Mouse (Mus musculus) CH12.LX (cell line): ENCODE measurements around the gene Il4. TPM values are rescaled to one million over a fixed set of nuclear protein-coding genes. Genes with fewer than 3 reads are reported as not detected.

Source experiments
- DNase-seq: peaks from one replicate; pipeline ENCODE4 v3.0.0-alpha.2; 2013; ENCODE audit errors: extremely low read depth
- H3K27ac ChIP-seq: 2 replicates; pipeline ENCODE4 v1.5.1; 2012; ENCODE audit warnings: low read depth, mild to moderate bottlenecking, control low read depth, moderate library complexity; ENCODE audit not compliant: insufficient read depth
- H3K27me3 ChIP-seq: replicated peaks from 2 replicates; pipeline ENCODE3; 2012; ENCODE audit warnings: inconsistent platforms
- H3K36me3 ChIP-seq, 2 experiments: replicated peaks in 1 of 2; 2 replicates each; pipeline versions ENCODE3 to v1.6.1; 2012; ENCODE audit warnings: inconsistent platforms in 1 of 2, low read length in 1 of 2, mild to moderate bottlenecking in 1 of 2, mixed read lengths in 1 of 2, moderate library complexity in 1 of 2; ENCODE audit not compliant: control insufficient read depth in 1 of 2, insufficient read depth in 1 of 2
- H3K4me1 ChIP-seq, 2 experiments: 2 replicates each; pipeline ENCODE4 v1.6.1; 2012; ENCODE audit warnings: inconsistent platforms in 1 of 2, moderate library complexity in 1 of 2; ENCODE audit not compliant: insufficient read depth in 2 of 2, control insufficient read depth in 1 of 2
- H3K4me2 ChIP-seq: 2 replicates; pipeline ENCODE4 v1.6.1; 2012; ENCODE audit warnings: low read depth, mild to moderate bottlenecking, control low read depth; ENCODE audit not compliant: poor library complexity, insufficient read depth, severe bottlenecking
- H3K4me3 ChIP-seq, 3 experiments: fragments of 150-350 bp in 1 of 3; sonication (generic) in 1 of 3; replicated peaks in 1 of 3; 2 replicates each; pipeline versions ENCODE3 to v1.5.1; 2011 to 2012; ENCODE audit warnings: low read depth in 2 of 3, low read length in 2 of 3, mild to moderate bottlenecking in 2 of 3, moderate library complexity in 2 of 3, control low read depth in 1 of 3, improper control_type of control experiment in 1 of 3, inconsistent platforms in 1 of 3, mixed read lengths in 1 of 3; ENCODE audit not compliant: poor library complexity in 1 of 3
- H3K79me2 ChIP-seq: replicated peaks from 2 replicates; pipeline ENCODE4 v1.6.1; 2012; ENCODE audit warnings: mild to moderate bottlenecking, moderate library complexity; ENCODE audit not compliant: control insufficient read depth, poor library complexity, insufficient read depth, severe bottlenecking; ENCODE audit errors: extremely low read depth
- H3K9ac ChIP-seq: 2 replicates; pipeline ENCODE4 v1.6.1; 2012; ENCODE audit warnings: low read depth, mild to moderate bottlenecking, control low read depth, moderate library complexity; ENCODE audit not compliant: insufficient read depth
- H3K9me3 ChIP-seq: replicated peaks from 2 replicates; pipeline ENCODE3; 2012; ENCODE audit warnings: low read length, inconsistent platforms, mixed read lengths
- BHLHE40 ChIP-seq: IDR thresholded peaks from 2 replicates; pipeline ENCODE4 v1.6.1; 2011; ENCODE audit warnings: mild to moderate bottlenecking, low read depth, low read length, improper control_type of control experiment
- CHD1 ChIP-seq: IDR thresholded peaks from 2 replicates; pipeline ENCODE4 v1.6.1; 2012; ENCODE audit warnings: low read depth, low read length, improper control_type of control experiment, inconsistent platforms
- CHD2 ChIP-seq: IDR thresholded peaks from 2 replicates; pipeline ENCODE4 v1.6.1; 2011; ENCODE audit warnings: low read length, improper control_type of control experiment
- CTCF ChIP-seq, 2 experiments: IDR thresholded peaks in 1 of 2; conservative IDR thresholded peaks in 1 of 2; 2 replicates each; pipeline ENCODE4 v1.5.1; 2011 to 2012; ENCODE audit warnings: low read depth in 2 of 2, low read length in 2 of 2, improper control_type of control experiment in 1 of 2, inconsistent platforms in 1 of 2, mild to moderate bottlenecking in 1 of 2, moderate library complexity in 1 of 2
- E2F4 ChIP-seq: IDR thresholded peaks from 2 replicates; pipeline ENCODE4 v1.6.1; 2011; ENCODE audit warnings: low read depth, low read length, improper control_type of control experiment; ENCODE audit not compliant: insufficient replicate concordance
- ELF1 ChIP-seq: IDR thresholded peaks from 2 replicates; pipeline ENCODE4 v1.6.1; 2014; ENCODE audit warnings: low read depth, mild to moderate bottlenecking, inconsistent platforms, low read length, improper control_type of control experiment
- EP300 ChIP-seq: IDR thresholded peaks from 2 replicates; pipeline ENCODE4 v1.6.1; 2011; ENCODE audit warnings: low read length, improper control_type of control experiment
- ETS1 ChIP-seq: conservative IDR thresholded peaks from 2 replicates; pipeline ENCODE4 v1.6.1; 2012; ENCODE audit warnings: low read depth, mild to moderate bottlenecking, inconsistent platforms, low read length, improper control_type of control experiment, moderate library complexity
- GABPA ChIP-seq: IDR thresholded peaks from 2 replicates; pipeline ENCODE4 v1.6.1; 2012; ENCODE audit warnings: low read depth, low read length, improper control_type of control experiment, inconsistent platforms; ENCODE audit not compliant: insufficient replicate concordance
- HCFC1 ChIP-seq: IDR thresholded peaks from 2 replicates; pipeline ENCODE4 v1.6.1; 2012; ENCODE audit warnings: low read depth, mild to moderate bottlenecking, inconsistent platforms, low read length, improper control_type of control experiment
- IRF4 ChIP-seq: IDR thresholded peaks from 2 replicates; pipeline ENCODE4 v1.6.1; 2014; ENCODE audit warnings: low read depth, mild to moderate bottlenecking, inconsistent platforms, low read length, improper control_type of control experiment
- JUN ChIP-seq: IDR thresholded peaks from 2 replicates; pipeline ENCODE4 v1.6.1; 2011; ENCODE audit warnings: low read depth, mild to moderate bottlenecking, low read length, improper control_type of control experiment, moderate library complexity; ENCODE audit not compliant: insufficient read depth
- JUND ChIP-seq: conservative IDR thresholded peaks from 2 replicates; pipeline ENCODE4 v1.6.1; 2011; ENCODE audit warnings: low read depth, low read length, improper control_type of control experiment
- KAT2A ChIP-seq: IDR thresholded peaks from 2 replicates; pipeline ENCODE4 v1.6.1; 2012; ENCODE audit warnings: low read length, improper control_type of control experiment, inconsistent platforms; ENCODE audit not compliant: insufficient replicate concordance
- MAFK ChIP-seq: IDR thresholded peaks from 2 replicates; pipeline ENCODE4 v1.6.1; 2011; ENCODE audit warnings: low read length, improper control_type of control experiment; ENCODE audit not compliant: insufficient replicate concordance
- MAX ChIP-seq: IDR thresholded peaks from 2 replicates; pipeline ENCODE4 v1.6.1; 2011; ENCODE audit warnings: low read length, improper control_type of control experiment
- MAZ ChIP-seq: IDR thresholded peaks from 2 replicates; pipeline ENCODE4 v1.6.1; 2012; ENCODE audit warnings: low read depth, mild to moderate bottlenecking, inconsistent platforms, low read length, improper control_type of control experiment, moderate library complexity
- MEF2A ChIP-seq: IDR thresholded peaks from 2 replicates; pipeline ENCODE4 v1.6.1; 2014; ENCODE audit warnings: low read depth, mild to moderate bottlenecking, inconsistent platforms, low read length, improper control_type of control experiment, borderline replicate concordance
- MXI1 ChIP-seq: IDR thresholded peaks from 2 replicates; pipeline ENCODE4 v1.6.1; 2011; ENCODE audit warnings: mild to moderate bottlenecking, low read depth, low read length, improper control_type of control experiment
- MYC ChIP-seq: IDR thresholded peaks from 2 replicates; pipeline ENCODE4 v1.6.1; 2011; ENCODE audit warnings: low read depth, mild to moderate bottlenecking, improper control_type of control experiment, low read length
- NELFE ChIP-seq: IDR thresholded peaks from 2 replicates; pipeline ENCODE4 v1.6.1; 2011; ENCODE audit warnings: low read depth, low read length, improper control_type of control experiment
- NRF1 ChIP-seq: IDR thresholded peaks from 2 replicates; pipeline ENCODE4 v1.6.1; 2014; ENCODE audit warnings: low read depth, mild to moderate bottlenecking, inconsistent platforms, low read length, improper control_type of control experiment, moderate library complexity
- PAX5 ChIP-seq: IDR thresholded peaks from 2 replicates; pipeline ENCODE4 v1.6.1; 2012; ENCODE audit warnings: low read length, inconsistent platforms, mixed read lengths
- POLR2A ChIP-seq: IDR thresholded peaks from 2 replicates; pipeline ENCODE4 v1.6.1; 2011; ENCODE audit warnings: low read depth, mild to moderate bottlenecking, improper control_type of control experiment, low read length
- POLR2AphosphoS2 ChIP-seq: IDR thresholded peaks from 2 replicates; pipeline ENCODE4 v1.6.1; 2011; ENCODE audit warnings: low read depth, low read length, improper control_type of control experiment
- RAD21 ChIP-seq: IDR thresholded peaks from 2 replicates; pipeline ENCODE4 v1.6.1; 2011; ENCODE audit warnings: low read depth, mild to moderate bottlenecking, low read length, improper control_type of control experiment, moderate library complexity
- RCOR1 ChIP-seq: conservative IDR thresholded peaks from 2 replicates; pipeline ENCODE4 v1.6.1; 2012; ENCODE audit warnings: low read depth, mild to moderate bottlenecking, inconsistent platforms, low read length, improper control_type of control experiment
- SIN3A ChIP-seq: IDR thresholded peaks from 2 replicates; pipeline ENCODE4 v1.6.1; 2012; ENCODE audit warnings: low read length, improper control_type of control experiment, inconsistent platforms
- SMC3 ChIP-seq: IDR thresholded peaks from 2 replicates; pipeline ENCODE4 v1.6.1; 2011; ENCODE audit warnings: low read depth, low read length, improper control_type of control experiment
- TBP ChIP-seq: conservative IDR thresholded peaks from 2 replicates; pipeline ENCODE4 v1.6.1; 2011; ENCODE audit warnings: low read depth, low read length, improper control_type of control experiment
- TCF12 ChIP-seq: IDR thresholded peaks from 2 replicates; pipeline ENCODE4 v1.6.1; 2014; ENCODE audit warnings: low read depth, mild to moderate bottlenecking, inconsistent platforms, low read length, improper control_type of control experiment
- UBTF ChIP-seq: IDR thresholded peaks from 2 replicates; pipeline ENCODE4 v1.6.1; 2012; ENCODE audit warnings: low read depth, mild to moderate bottlenecking, inconsistent platforms, low read length, improper control_type of control experiment, moderate library complexity
- USF1 ChIP-seq: IDR thresholded peaks from 2 replicates; pipeline ENCODE4 v1.6.1; 2014; ENCODE audit warnings: low read depth, mild to moderate bottlenecking, inconsistent platforms, low read length, improper control_type of control experiment
- USF2 ChIP-seq: conservative IDR thresholded peaks from 2 replicates; pipeline ENCODE4 v1.6.1; 2011; ENCODE audit warnings: low read depth, low read length, improper control_type of control experiment
- ZC3H11A ChIP-seq: IDR thresholded peaks from 2 replicates; pipeline ENCODE4 v1.6.1; 2012; ENCODE audit warnings: low read depth, mild to moderate bottlenecking, inconsistent platforms, low read length, improper control_type of control experiment
- ZKSCAN1 ChIP-seq: IDR thresholded peaks from 2 replicates; pipeline ENCODE4 v1.6.1; 2012; ENCODE audit warnings: low read depth, inconsistent platforms, low read length, improper control_type of control experiment, borderline replicate concordance
- ZMIZ1 ChIP-seq: IDR thresholded peaks from 2 replicates; pipeline ENCODE4 v1.6.1; 2012; ENCODE audit warnings: low read depth, mild to moderate bottlenecking, inconsistent platforms, low read length, improper control_type of control experiment
- ZNF384 ChIP-seq: IDR thresholded peaks from 2 replicates; pipeline ENCODE4 v1.6.1; 2012; ENCODE audit warnings: low read depth, low read length, improper control_type of control experiment, inconsistent platforms
- dilution Hi-C: fragments of 300-500 bp; cut with MboI; formaldehyde crosslinking; loops from 2 replicates; pipeline ENCODE4 v1.14.3; 2020; ENCODE audit warnings: low sequenced_read_pairs; ENCODE audit not compliant: extremely low pct_unique_long_range_greater_than_20kb, extremely low pct_ligation_motif_present
- in situ Hi-C: fragments of 300-500 bp; cut with MboI; formaldehyde crosslinking; loops from 3 replicates; pipeline ENCODE4 v1.14.3; 2019; ENCODE audit warnings: low sequenced_read_pairs, low pct_ligation_motif_present, low pct_unique_long_range_greater_than_20kb, mixed read lengths
- polyA plus RNA-seq: library from polyadenylated mRNA; unstranded; fragments of >175 nt; gene quantifications from 2 replicates; pipeline ENCODE4 v1.2.1, GENCODE M21; 2012; ENCODE audit warnings: low read depth; ENCODE audit not compliant: insufficient read length
- total RNA-seq, 2 experiments: library from RNA; depleted of rRNA; stranded (reverse); fragments of 300-350 nt in 1 of 2; fragments of >200 nt in 1 of 2; gene quantifications; 2 replicates each; pipeline ENCODE4 v1.2.3; 2012 to 2014

Gene Il4
- total and polyA plus RNA-seq, 3 experiments: 19.5 to 75.5 (median 35.6) TPM

DNA sequence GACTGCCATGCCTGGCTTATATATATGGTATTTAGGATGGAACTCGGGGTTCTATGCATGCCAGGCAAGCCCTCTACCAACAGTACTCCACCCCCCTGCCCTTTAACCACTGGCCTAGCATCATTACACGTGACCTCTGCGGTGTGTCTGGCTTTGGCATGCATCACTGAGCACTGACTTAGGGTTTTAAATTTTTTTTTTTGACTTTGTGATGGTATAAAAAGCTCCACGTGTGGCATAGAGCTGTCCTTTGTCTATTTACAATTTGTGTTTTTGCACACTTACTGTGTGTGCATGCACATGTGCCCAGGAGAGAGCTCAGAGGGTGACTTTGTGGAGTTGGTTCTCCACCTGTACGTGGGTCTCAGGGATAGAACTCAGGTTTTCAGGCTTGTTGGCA, 25.5 kb upstream of the Il4 start:
- TF ChIP-seq SIN3A (no peak), NELFE (no peak), USF2 (peak; percentile 36; the same call in 1 of the 2 replicates), POLR2AphosphoS2 (no peak), SMC3 (no peak), UBTF (no peak), RAD21 (no peak), CTCF (conservative IDR thresholded peaks at IDR 0.05 in 1 of 2, IDR thresholded peaks at IDR 0.05 in 1 of 2; ENCODE audit: low read depth in 2 of 2, low read length in 2 of 2) (no peak), NRF1 (no peak), JUND (no peak), TCF12 (0 out of 2 replicates have a peak, but pooled peaks have one; percentile 26), USF1 (peak; percentile 70), ELF1 (0 out of 2 replicates have a peak, but pooled peaks have one; percentile 12), JUN (no peak), CHD2 (no peak), CHD1 (no peak), ZNF384 (peak; percentile 89), GABPA (no peak), ZC3H11A (no peak), HCFC1 (no peak), E2F4 (no peak), MAX (peak; percentile 77), MAFK (no peak), MXI1 (peak; percentile 66; the same call in 1 of the 2 replicates), BHLHE40 (peak; percentile 96), TBP (no peak), MYC (peak; percentile 77), MEF2A (peak; percentile 44; the same call in 1 of the 2 replicates), PAX5 (no peak), POLR2A (no peak), IRF4 (no peak), ZKSCAN1 (no peak), ZMIZ1 (no peak), KAT2A (no peak), ETS1 (peak; percentile 73), MAZ (no peak), RCOR1 (no peak), EP300 (peak; percentile 22; the same call in 1 of the 2 replicates)

More for the DNA sequence above, 25.5 kb upstream of the Il4 start:
- Histone ChIP-seq H3K4me3 (no peak overlapping the region), H3K27me3 (no peaks in the 10 kb centered on the region), H3K79me2 (no peaks in the 10 kb centered on the region), H3K4me1 (peaks cover 29 to 74% of the 10 kb centered on the region in 2 experiments), H3K9me3 (peaks cover 7% of the 10 kb centered on the region), H3K36me3 (peaks cover 6 to 60% of the 10 kb centered on the region in 2 experiments), H3K9ac (no peak overlapping the region), H3K4me2 (0 out of 2 replicates have a peak overlapping the region, but pooled peaks have one; percentile 1), H3K27ac (no peak overlapping the region)
- in situ Hi-C loops (no loop called here), dilution Hi-C loops (no loop called here)
- DNase-seq: no peak
